Comparison of ENCODE assay signal across 9 mouse cellular contexts in genomic region chr12:26403372-26404125, GRCm38 (mm10). TPM values are rescaled to one million over a fixed set of nuclear protein-coding genes. Genes with fewer than 3 reads are reported as not detected.
A peak's percentile ranks its signal among the peaks of the same experiment; 100 is the strongest.
DNase-seq lines count a peak whose midpoint lies in the region; ATAC-seq lines count a peak whose summit lies in the region.
"Had no signal": no experiment of that assay in that cellular context is flagged by ENCODE, and none has a peak within 500 bp of the region (broad histone marks: within the 10 kb centered on the region; RNA-seq: fewer than 3 reads in every experiment).

No protein-coding gene starts in this region.

- no peak overlapping the region for H3K4me3 ChIP-seq in heart, embryonic 10.5 days
- no peak overlapping the region for H3K4me3 ChIP-seq in lung, embryonic 15.5 days
- H3K4me3 ChIP-seq: neural tube, embryonic 13.5 days had no signal

- 0 out of 2 replicates have a peak overlapping the region, but pooled peaks have one; percentile 0 for H3K27ac ChIP-seq in heart, embryonic 10.5 days
- H3K27ac ChIP-seq in lung, embryonic 15.5 days = peak overlapping the region; percentile 74
- H3K27ac ChIP-seq: neural tube, embryonic 13.5 days had no signal

- H3K4me2 ChIP-seq in lung, embryonic 15.5 days = no peak overlapping the region
- H3K4me2 ChIP-seq: neural tube, embryonic 13.5 days had no signal

- DNase-seq in adrenal gland, postnatal 14 days = peak; percentile 78
- peak; percentile 93 for DNase-seq in cerebellum, adult 11-12 months
- DNase-seq in heart, embryonic 10.5 days (ENCODE audit: low spot score) = no peak
- DNase-seq in right cerebral cortex, postnatal 4 days = no peak

- 82% methylated on average over 16 of the region's 16 CpGs for WGBS in heart, embryonic 10.5 days
- WGBS in lung, embryonic 15.5 days = 50% methylated on average over 16 of the region's 16 CpGs

- H3K9ac ChIP-seq in lung, embryonic 15.5 days = no peak overlapping the region
- H3K9ac ChIP-seq: neural tube, embryonic 13.5 days had no signal

- no peaks in the 10 kb centered on the region for H3K27me3 ChIP-seq in heart, embryonic 10.5 days (ENCODE audit: insufficient read depth, poor library complexity, severe bottlenecking)
- H3K27me3 ChIP-seq in lung, embryonic 15.5 days = no peaks in the 10 kb centered on the region
- H3K27me3 ChIP-seq: neural tube, embryonic 13.5 days; Patski had no signal

- ATAC-seq in lung, embryonic 15.5 days (ENCODE audit: borderline replicate concordance, extremely low read depth, low FRiP score, low TSS enrichment) = peak; percentile 20; the same call in 1 of the 2 replicates
- no peak for ATAC-seq in megakaryocyte progenitor cell, adult 5-6 weeks (replicated peaks; ENCODE audit: poor library complexity)
- ATAC-seq in monocyte, adult 5-6 weeks (replicated peaks; ENCODE audit: insufficient number of reproducible peaks, low FRiP score, low TSS enrichment, poor library complexity, severe bottlenecking) = no peak
- ATAC-seq: Patski had no signal

- peaks cover 4% of the 10 kb centered on the region; the same call in 1 of the 2 replicates for H3K36me3 ChIP-seq in heart, embryonic 10.5 days
- H3K36me3 ChIP-seq in lung, embryonic 15.5 days = no peaks in the 10 kb centered on the region

- H3K9me3 ChIP-seq in heart, embryonic 10.5 days = no peaks in the 10 kb centered on the region
- no peaks in the 10 kb centered on the region for H3K9me3 ChIP-seq in lung, embryonic 15.5 days
- H3K9me3 ChIP-seq: neural tube, embryonic 13.5 days had no signal

- H3K4me1 ChIP-seq in heart, embryonic 10.5 days = peaks cover 42% of the 10 kb centered on the region
- H3K4me1 ChIP-seq in lung, embryonic 15.5 days = peaks cover 83% of the 10 kb centered on the region

RNA-seq across cellular contexts. Expression of gene Rnf144a, which starts 11.5 kb away (rescaled TPM):
- 24.1 and 33.5 TPM in 2 replicates for total RNA-seq in adrenal gland, postnatal 14 days (2021)
- 9.7 and 17.8 TPM in 2 replicates for polyA plus RNA-seq in heart, embryonic 10.5 days (2016; fragmentation: Nextera tagmentation; extraction: Ambion mirVana)
- 50.5 and 52.7 TPM in 2 replicates for polyA plus RNA-seq in lung, embryonic 15.5 days (2015; fragmentation: Nextera tagmentation; extraction: Ambion mirVana)
- total RNA-seq in megakaryocyte progenitor cell, adult 5-6 weeks (2015) = 17.4 and 19.1 TPM in 2 replicates
- 15.1 and 16.8 TPM in 2 replicates for total RNA-seq in megakaryocyte progenitor cell, adult 5-6 weeks (2017)
- total RNA-seq in monocyte, adult 5-6 weeks (2017) = 28.8 to 54.1 TPM (median 31.5 TPM) in 3 replicates

RNA-seq across cellular contexts. Expression of gene Rsad2, which starts 52.7 kb away (rescaled TPM):
- 26.6 and 27.1 TPM in 2 replicates for total RNA-seq in adrenal gland, postnatal 14 days (2021)
- polyA plus RNA-seq in heart, embryonic 10.5 days (2016; fragmentation: Nextera tagmentation; extraction: Ambion mirVana) = 0.25 and 0.60 TPM in 2 replicates
- polyA plus RNA-seq in lung, embryonic 15.5 days (2015; fragmentation: Nextera tagmentation; extraction: Ambion mirVana) = 0.96 and 1.0 TPM in 2 replicates
- total RNA-seq in megakaryocyte progenitor cell, adult 5-6 weeks (2015) = 0.96 and 1.3 TPM in 2 replicates
- 0.87 and 1.0 TPM in 2 replicates for total RNA-seq in megakaryocyte progenitor cell, adult 5-6 weeks (2017)
- total RNA-seq in monocyte, adult 5-6 weeks (2017) = 5.8 to 27.1 TPM (median 20.9 TPM) in 3 replicates

Comparison
In these comparisons a context has a peak if more than half of its experiments do, and no peak if none do; other contexts are left out.
1. DNase-seq: peak in adrenal gland, postnatal 14 days (single experiment) and cerebellum, adult 11-12 months (single experiment); none in heart, embryonic 10.5 days (single experiment) and right cerebral cortex, postnatal 4 days (single experiment).